ENCODE assay signal across 8 mouse cellular contexts in the genomic region with DNA sequence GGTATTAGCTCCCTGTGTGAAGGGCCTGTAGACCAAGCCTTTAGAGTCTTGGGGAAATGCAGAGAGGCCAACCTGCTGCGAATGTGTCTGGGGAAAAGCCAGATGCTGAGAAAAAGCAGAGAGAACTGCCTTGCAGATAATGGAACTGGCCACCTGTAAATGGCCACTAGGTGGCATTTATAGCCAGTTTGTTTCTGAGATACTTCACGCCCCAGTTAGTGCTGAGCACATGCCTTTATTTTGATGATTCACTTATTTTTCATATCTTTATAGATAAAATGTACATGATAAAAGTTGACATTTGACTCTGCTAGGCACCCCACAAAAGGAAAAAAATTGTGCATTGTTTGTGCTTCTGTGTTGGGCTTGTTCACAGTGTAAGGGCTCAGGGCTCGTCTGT. TPM values are rescaled to one million over a fixed set of nuclear protein-coding genes. Genes with fewer than 3 reads are reported as not detected.
DNase-seq lines count a peak whose midpoint lies in the region; ATAC-seq and TF ChIP-seq lines count a peak whose summit lies in the region.

No protein-coding gene starts in this region.

- H3K4me3 ChIP-seq in liver, adult 2 months (ENCODE audit: insufficient read depth, low read depth, low read length), result no peak overlapping the region
- no peak overlapping the region for H3K4me3 ChIP-seq in liver, embryonic 11.5 days (ENCODE audit: low read depth, low read length)

- H3K4me1 ChIP-seq in liver, adult 2 months (ENCODE audit: control insufficient read depth, insufficient read depth, low read length), result no peaks in the 10 kb centered on the region
- H3K4me1 ChIP-seq in liver, embryonic 11.5 days (replicated peaks; ENCODE audit: control insufficient read depth, insufficient read depth, low read length), result no peaks in the 10 kb centered on the region

- H3K27ac ChIP-seq in liver, adult 2 months (replicated peaks; ENCODE audit: insufficient read depth, low read depth, low read length), result no peak overlapping the region
- no peak overlapping the region for H3K27ac ChIP-seq in liver, embryonic 11.5 days (ENCODE audit: low read depth, low read length)

- H3K36me3 ChIP-seq in liver, adult 2 months (ENCODE audit: control insufficient read depth, insufficient read depth, low read length), result peaks cover 6% of the 10 kb centered on the region; the same call in 1 of the 2 replicates
- peaks cover 12% of the 10 kb centered on the region for H3K36me3 ChIP-seq in liver, embryonic 11.5 days (ENCODE audit: control insufficient read depth, insufficient read depth, low read length)

- no peaks in the 10 kb centered on the region for H3K9me3 ChIP-seq in liver, embryonic 11.5 days (ENCODE audit: control insufficient read depth, low read length)

- H3K27me3 ChIP-seq in liver, adult 2 months (ENCODE audit: control insufficient read depth, insufficient read depth, low read length), result no peaks in the 10 kb centered on the region
- no peaks in the 10 kb centered on the region for H3K27me3 ChIP-seq in liver, embryonic 11.5 days (replicated peaks; ENCODE audit: control insufficient read depth, insufficient read depth, low read length)

- no peak for TF ChIP-seq CTCF in liver, adult 2 months (IDR thresholded peaks at IDR 0.05; ENCODE audit: low read depth, low read length)

- peak; percentile 78; the same call in 1 of the 2 replicates for ATAC-seq in frontal cortex, adult (ENCODE audit: low TSS enrichment)
- ATAC-seq in liver, embryonic 11.5 days (replicated peaks; ENCODE audit: low FRiP score), result no peak
- no peak for ATAC-seq in inflammation-experienced regulatory T-cells, adult 6 months

- WGBS in liver, adult 2 months, result 70% methylated on average over 3 of the region's 3 CpGs
- 60% methylated on average over 3 of the region's 3 CpGs for WGBS in liver, embryonic 11.5 days

- DNase-seq in frontal cortex, postnatal 36 days (ENCODE audit: low spot score in 2 of 2), result no peak
- DNase-seq in liver, adult 2 months (ENCODE audit: extremely low read depth, low read depth, low spot score), result peak; percentile 6
- DNase-seq in liver, embryonic 11.5 days (ENCODE audit: low spot score), result no peak
- peak; percentile 54 for DNase-seq in adipocyte (ENCODE audit: low spot score)
- peak; percentile 45 for DNase-seq in lung, postnatal 36 days
- DNase-seq in urinary bladder, postnatal 14 days (ENCODE audit: low spot score), result no peak

- no peak overlapping the region for H3K9ac ChIP-seq in liver, adult 2 months (ENCODE audit: low read depth, low read length)
- no peak overlapping the region for H3K9ac ChIP-seq in liver, embryonic 11.5 days (ENCODE audit: low read depth, low read length)

- H3K79me2 ChIP-seq in liver, adult 2 months (ENCODE audit: control insufficient read depth, insufficient read depth, low read length), result no peaks in the 10 kb centered on the region

- H3K4me2 ChIP-seq in liver, embryonic 11.5 days, result no peak overlapping the region

- TF ChIP-seq POLR2A in liver, adult 2 months (IDR thresholded peaks at IDR 0.05; ENCODE audit: extremely low read depth, insufficient read depth, low read length), result no peak

RNA-seq across cellular contexts. Expression of a gene that starts 17.7 kb away (rescaled TPM):
- total RNA-seq in liver, adult 2 months (2014; rRNA removed), result 2.2 and 2.7 TPM in 2 replicates
- polyA plus RNA-seq in liver, adult 2 months (2012; rRNA removed), result 0.98 and 1.2 TPM in 2 replicates
- polyA plus RNA-seq in liver, embryonic 11.5 days (2014; fragmentation: Nextera tagmentation; extraction: Ambion mirVana), result 22.3 and 27.4 TPM in 2 replicates
- polyA plus RNA-seq in inflammation-experienced regulatory T-cells, adult 6 months (2017; shearing (Covaris generic)), result 10 to 100 TPM in 2 of 3 experiments, 1 to 10 TPM in 1; 5.5 to 11.6 (median 11.6) TPM

RNA-seq across cellular contexts. Expression of a gene that starts 33.6 kb away (rescaled TPM):
- total RNA-seq in liver, adult 2 months (2014; rRNA removed), result not detected in 2 replicates
- 0.17 TPM in 1 of 2 replicates, not detected in the other for polyA plus RNA-seq in liver, adult 2 months (2012; rRNA removed)
- polyA plus RNA-seq in liver, embryonic 11.5 days (2014; fragmentation: Nextera tagmentation; extraction: Ambion mirVana), result 1.9 and 3.2 TPM in 2 replicates
- 10 to 100 TPM in 2 of 3 experiments, 1 to 10 TPM in 1; 3.1 to 26.5 (median 14.7) TPM for polyA plus RNA-seq in inflammation-experienced regulatory T-cells, adult 6 months (2017; shearing (Covaris generic))

RNA-seq across cellular contexts. Expression of a gene that starts 49.7 kb away (rescaled TPM):
- total RNA-seq in liver, adult 2 months (2014; rRNA removed), result not detected in 2 replicates
- not detected in 2 replicates for polyA plus RNA-seq in liver, adult 2 months (2012; rRNA removed)
- not detected in 2 replicates for polyA plus RNA-seq in liver, embryonic 11.5 days (2014; fragmentation: Nextera tagmentation; extraction: Ambion mirVana)
- polyA plus RNA-seq in inflammation-experienced regulatory T-cells, adult 6 months (2017; shearing (Covaris generic)), result not detected

Comparison
In these comparisons a context has a peak if more than half of its experiments do, and no peak if none do; other contexts are left out.
1. DNase-seq: peak in liver, adult 2 months (single experiment), adipocyte (single experiment) and lung, postnatal 36 days (single experiment); none in frontal cortex, postnatal 36 days (0 of 2), liver, embryonic 11.5 days (single experiment) and urinary bladder, postnatal 14 days (single experiment).